Mouse (Mus musculus) frontal cortex, adult (tissue): Measurements from ENCODE around the gene Ccdc89.

Experiments used
- ATAC-seq: cut with Nextera tagmentation; 2 replicates; pipeline ENCODE4 v1.9.2; 2017; ENCODE audit warnings: mild to moderate bottlenecking, moderate library complexity, mixed read lengths; ENCODE audit not compliant: low TSS enrichment

The Ccdc89 gene

DNA sequence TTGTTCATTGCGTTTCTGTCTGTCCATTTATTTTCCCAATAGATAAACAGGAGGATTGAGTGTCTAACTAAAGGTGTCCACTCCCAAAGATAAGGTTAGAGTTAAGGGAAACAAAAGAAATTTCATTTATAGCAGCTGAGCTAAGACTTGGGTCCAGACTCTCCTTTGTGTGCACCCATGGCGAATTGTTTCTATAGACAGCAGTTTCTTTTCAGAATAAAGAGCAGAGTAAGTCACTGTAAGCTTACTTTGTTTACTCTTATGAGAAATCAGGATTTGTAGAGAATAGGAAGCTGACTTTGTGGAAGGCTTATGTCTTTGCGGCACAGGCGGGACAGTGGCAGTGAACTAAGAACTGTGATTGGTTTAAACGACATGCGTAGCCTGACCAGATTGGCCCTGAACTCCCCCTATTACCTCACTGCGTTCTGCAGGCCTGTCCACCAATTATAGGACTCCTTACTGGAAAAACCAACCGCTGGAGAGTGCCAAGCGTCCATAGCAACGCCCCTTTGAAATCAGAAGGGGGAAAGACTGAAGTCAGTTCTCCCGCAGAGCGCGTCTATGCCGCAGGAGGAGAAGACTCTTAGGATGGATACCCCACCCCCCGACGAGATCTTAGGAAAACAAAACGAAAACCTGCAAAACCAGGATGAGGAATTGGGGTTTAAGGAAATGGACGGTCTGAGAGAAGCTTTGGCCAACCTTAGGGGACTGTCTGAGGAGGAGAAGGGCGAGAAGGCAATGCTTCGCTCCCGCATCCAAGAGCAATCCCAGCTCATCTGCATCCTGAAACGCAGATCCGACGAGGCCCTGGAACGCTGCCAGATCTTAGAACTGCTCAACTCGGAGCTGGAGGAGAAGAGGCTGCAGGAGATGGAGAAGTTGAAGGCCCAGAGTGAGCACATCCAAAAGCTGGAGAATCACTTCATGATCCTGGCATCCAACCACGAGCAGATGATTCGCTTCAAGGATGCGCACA, at the start of gene Ccdc89:
Ccdc89 (plus strand) TSS at position 558 of the 982 bp plus-strand sequence.
- ATAC-seq, result peak; percentile 100

DNA sequence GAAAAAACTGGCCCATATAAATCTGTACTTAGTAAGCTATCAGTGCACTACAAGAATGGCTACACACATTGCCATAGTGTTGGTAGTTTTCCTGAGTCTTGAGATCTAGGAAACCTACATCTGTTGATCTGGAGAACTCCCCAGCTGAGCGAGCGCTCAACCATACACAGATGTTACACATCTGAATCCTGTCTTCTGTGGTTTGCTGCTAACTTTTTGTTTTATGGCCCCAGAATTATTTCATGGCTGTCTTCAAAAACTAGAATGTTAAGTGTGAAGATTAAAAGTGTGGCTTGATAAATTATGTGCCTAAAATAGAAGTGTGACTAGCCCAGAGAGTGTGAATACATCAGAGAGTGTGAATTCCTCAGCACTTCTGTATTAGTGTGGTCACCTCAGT, 42.0 kb upstream of the Ccdc89 start:
- no peak for ATAC-seq

DNA sequence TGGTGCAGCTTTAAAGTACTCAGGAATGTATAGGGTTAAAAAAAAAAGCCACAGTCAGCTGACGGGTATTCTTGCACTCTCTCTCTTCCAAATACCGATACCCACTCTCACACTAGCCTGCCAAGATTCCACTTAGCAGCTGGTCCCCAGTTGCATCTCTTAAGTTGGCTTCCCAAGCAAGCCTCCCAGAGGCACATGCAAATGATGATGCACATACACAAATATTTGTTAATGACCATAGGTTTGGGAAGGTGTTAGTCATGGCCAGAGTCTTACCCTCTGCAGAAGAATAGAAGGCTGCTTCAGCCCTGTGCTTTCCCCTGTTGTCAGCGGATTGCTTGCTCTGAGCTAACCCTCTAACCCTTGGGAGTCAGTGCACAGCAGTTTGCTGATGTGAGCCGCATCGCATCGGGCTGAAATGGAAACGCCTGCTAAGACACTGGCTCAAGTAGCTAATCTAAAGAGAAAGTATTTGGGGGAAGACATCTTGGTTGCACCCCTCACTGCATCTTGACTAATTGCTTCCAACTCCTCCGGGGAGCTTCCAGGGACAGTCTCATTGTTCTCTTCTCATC, 39.4 kb upstream of the Ccdc89 start:
- peak; percentile 93 for ATAC-seq

DNA sequence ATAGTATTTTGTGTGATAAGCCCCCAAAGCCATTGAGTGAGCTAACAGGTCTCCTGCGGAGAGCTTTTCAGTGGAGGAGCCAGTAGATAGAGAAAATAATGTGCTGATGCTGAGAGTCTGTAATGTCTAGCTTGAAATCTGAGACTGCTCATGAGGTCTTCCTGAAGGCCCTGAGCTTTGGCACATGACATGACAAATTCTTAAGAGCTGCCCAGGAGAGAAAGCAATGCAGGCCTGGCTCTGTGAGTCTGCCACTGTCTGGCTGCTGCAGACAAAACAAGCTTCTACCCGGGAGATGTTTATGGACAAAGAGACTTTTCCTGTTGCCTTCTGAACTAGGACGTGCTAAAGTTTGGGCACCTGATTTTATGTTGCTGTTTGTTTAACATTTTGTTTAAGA, 36.6 kb upstream of the Ccdc89 start:
- ATAC-seq, result no peak

DNA sequence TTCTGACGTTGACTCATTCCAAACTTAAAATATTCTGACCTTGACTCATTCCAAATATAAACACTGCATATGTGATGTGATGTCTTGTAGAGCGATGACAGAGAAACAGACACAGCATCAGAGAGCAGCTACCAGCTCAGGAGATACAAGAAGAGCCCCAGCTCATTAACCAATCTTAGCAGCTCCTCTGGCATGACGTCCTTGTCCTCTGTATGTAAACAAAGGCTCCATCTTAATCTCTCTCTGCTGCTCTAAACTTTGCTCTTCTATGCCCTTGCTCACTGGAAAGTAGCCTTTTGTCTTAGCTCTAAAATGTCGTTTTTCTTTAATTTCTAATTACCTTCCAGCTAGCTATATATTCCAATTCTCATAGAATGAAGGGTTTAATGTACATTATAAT, 31.3 kb upstream of the Ccdc89 start:
- no peak for ATAC-seq

DNA sequence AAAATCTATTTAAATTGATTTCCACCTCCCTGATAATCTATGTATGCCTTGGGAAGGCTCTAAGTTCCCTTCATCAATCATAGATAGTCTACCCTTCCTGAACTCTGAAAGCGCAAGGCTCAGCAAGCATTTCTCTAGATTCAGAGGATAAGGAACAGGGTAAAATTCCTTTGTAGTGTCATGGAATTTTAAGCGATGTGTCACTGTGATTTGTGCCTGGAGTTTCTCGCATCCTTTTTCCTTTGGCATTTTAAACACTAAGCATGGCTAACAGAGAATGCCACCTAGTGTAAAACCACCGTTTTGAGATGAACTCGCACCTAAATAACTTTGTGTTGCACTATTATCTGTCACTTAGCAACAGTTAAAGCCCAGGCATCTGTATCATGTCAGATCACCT, 30.4 kb upstream of the Ccdc89 start:
- ATAC-seq, result peak; percentile 38; the same call in 1 of the 2 replicates

DNA sequence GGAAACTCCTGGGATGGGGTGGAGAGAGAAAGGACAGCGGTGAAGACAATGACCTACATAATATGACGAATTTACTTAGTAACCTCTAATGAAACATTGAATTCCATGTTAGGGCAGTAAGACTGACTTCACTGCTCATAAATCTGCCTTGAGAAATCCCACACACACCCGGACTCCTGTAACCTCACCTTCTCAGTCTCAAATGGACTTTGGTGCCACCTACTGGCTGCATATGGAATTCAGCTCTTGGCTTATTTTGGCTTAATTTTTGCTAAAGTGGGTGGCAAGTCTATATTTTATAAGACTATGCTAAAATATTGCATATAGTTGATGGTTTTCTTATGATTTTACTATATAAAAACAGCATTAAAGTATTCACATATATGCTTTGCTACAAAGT, 16.4 kb upstream of the Ccdc89 start:
- peak; percentile 59 for ATAC-seq

DNA sequence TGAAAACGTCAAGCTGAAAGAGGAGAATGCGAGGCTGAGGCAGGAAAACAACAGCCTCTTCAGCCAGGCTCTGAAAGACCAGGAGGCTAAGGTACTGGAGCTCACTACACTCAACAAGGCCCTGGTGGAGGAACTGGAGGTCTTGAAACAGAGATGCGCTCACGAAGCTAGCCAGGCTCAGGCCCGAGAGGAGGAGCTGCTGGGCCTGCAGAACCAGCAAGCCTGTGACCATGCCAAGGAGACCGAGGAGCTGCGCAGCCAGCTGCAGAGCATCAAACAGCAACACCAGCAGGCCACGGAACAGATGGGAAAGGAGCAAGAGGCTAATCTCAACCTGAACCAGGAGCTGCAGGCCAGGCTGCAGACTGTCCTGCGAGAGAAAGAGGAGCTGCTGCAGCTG, 629 bp downstream of the Ccdc89 start:
- no peak for ATAC-seq

DNA sequence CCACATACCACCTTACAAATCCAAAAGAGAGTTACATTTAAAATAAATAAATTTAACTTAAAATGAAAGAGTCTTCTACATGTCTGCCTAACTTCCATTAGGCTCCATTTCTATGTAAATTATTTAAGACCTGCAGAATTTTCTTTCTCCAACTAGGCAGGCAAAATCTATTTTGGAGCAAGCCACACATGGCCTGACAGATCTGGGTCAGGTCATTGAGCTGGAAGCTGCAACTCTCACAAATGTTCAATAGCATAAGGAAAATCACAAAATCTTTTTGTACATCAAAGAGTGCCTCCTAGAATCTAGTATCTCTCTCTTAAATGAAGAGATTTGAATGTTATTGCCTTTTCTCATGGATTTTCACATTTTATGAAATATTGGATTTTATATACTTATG, 5.8 kb downstream of the Ccdc89 start:
- no peak for ATAC-seq

DNA sequence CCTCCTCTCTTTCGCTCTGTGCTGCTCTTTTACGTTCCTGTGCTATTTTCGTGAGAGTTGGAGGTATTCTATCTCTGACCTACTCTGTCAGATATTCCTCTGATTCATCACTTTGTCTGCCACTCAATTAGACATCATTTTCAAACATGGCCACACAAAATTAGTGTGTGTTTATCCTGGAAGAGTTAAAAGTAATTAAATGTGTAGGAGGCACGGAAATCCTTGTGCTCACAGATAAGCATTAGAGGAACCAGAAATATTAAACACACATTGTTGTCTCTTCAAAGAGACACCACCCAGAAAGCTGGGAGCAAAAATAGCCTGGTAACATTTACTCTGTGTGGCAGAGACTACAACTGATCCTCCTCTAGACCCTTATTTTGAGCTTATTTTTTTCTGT, 13.7 kb downstream of the Ccdc89 start:
- no peak for ATAC-seq

DNA sequence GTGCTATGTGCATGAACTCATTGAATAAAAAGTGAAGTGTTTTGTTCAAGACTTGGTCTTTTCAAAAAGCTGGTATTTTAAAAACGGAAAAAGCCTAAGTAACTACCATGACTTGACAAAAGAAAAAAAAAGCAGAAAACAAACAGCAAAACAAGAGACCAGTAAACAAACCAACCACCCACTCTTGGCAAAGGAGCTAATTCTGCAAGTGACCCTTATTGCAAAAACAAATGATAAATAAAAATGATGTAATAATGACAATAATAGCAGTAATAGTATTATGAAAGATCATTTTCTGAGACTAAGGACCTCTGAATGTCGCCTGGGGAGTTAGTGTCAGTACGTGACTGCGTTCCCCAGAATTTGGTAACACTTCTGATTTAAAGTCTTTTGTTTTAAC, 15.7 kb downstream of the Ccdc89 start:
- ATAC-seq, result 0 out of 2 replicates have a peak, but pooled peaks have one; percentile 1

DNA sequence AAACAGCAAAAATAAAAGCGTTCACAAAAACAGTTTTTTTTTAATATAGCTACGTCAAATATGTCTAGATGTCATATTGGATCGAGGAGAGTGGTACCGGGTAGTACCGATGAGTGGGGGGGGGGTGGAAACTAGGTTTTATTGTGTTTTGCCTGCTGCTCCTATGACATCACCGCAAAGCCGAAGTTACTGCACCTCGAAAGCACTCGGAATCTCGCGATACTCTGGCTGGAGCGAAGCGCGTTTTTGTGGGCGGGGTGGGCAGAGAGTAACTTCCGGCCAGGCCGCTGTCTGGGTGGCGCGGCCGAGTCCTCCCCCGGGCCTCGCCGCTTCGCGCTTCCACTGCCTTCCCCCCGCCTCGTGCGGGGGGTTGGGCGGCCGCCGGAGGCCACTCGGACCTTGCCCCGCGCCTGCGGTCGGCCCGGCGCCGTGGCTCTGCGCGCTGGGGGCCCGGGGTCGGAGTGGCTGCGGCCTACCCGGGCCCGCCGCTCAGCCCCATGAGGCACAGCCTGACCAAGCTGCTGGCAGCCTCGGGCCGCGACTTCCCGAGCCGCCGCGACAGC, 16.2 kb downstream of the Ccdc89 start, which contains the start of gene Crebzf:
Crebzf (plus strand) TSS at position 212 of the 563 bp plus-strand sequence.
- peak; percentile 92 for ATAC-seq

DNA sequence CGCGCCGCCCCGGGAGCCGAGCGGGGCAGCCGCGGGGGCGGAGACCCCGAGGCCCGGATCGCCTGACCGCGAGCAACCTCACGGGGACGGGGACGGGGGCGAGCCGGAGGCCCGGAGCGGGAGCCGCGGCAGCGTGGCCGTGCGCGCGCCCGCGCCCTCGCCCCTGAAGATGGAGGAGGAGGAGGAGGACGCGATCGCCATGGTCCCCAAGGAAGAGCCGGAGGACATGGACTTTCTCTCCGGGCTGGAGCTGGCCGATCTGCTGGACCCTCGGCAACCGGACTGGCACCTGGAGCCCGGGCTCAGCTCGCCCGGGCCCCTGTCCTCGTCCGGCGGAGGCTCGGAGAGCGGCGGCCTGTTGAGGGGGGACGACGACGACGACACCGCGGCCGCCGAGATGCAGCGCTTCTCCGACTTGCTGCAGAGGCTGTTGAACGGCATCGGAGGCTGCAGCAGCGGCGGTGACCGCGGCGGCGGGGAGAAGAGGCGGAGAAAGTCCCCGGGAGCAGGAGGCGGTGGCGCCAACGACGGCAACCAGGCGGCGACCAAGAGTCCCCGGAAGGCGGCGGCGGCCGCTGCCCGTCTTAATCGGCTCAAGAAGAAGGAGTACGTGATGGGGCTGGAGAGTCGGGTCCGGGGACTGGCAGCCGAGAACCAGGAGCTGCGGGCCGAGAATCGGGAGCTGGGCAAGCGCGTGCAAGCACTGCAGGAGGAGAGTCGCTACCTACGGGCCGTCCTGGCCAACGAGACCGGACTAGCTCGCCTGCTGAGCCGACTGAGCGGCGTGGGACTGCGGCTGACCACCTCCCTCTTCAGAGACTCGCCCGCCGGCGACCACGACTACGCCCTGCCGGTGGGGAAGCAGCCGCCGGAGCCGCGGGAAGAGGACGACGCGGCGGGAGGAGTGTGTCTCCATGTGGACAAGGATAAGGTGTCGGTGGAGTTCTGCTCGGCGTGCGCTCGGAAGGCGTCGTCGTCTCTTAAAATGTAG, 17.0 kb downstream of the Ccdc89 start:
- peak; percentile 65 for ATAC-seq

DNA sequence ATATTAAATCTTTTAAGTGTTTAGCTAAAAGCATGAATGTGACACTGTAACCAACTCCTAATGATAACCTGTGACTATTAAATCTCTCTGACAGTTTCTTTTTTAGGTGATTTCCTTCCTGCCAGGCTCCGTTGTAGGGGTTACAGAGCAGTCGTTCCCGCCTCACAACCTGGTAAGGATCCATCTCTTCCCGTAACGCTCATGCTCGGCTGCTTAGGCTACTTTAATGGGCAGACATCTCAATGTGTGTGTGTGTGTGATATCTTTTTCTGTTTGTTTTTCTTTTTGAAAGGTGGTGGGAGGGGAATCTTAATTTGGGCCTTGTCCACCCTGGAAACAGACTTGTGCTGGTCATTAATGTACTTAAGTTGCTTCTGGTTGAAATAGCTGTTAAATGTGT, 17.8 kb downstream of the Ccdc89 start:
- no peak for ATAC-seq

DNA sequence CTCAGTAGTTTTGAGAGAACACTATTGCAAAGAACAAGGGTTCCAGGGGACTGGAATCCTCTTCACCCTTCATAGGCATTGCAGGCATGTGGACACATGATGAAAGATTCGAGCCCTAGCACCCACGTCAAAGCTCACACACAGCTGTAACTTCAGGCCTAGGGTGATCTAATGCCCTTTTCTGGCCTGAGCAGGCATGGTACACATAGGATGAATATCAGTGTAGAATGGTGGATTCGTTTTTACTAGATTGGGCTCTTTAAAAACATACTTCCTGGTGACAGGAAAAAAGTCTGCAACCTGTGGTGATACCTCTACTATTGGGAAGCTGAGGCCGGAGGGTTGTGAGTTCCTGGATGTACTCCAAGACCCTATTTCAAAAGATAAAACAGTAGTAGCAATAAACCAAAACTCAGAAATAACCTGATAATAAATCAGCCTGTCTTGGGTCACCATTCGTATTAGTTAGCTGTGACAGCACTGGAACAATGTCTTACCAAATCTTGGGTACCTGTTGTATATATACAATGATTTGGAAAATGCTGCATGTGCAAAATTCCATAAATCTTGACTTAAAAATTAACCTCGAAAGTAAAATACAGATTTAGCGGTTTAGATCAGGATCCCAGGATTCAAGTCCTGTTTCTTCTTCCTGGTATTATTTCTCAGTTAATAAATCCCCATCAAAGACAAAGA, 29.9 kb downstream of the Ccdc89 start:
- no peak for ATAC-seq

DNA sequence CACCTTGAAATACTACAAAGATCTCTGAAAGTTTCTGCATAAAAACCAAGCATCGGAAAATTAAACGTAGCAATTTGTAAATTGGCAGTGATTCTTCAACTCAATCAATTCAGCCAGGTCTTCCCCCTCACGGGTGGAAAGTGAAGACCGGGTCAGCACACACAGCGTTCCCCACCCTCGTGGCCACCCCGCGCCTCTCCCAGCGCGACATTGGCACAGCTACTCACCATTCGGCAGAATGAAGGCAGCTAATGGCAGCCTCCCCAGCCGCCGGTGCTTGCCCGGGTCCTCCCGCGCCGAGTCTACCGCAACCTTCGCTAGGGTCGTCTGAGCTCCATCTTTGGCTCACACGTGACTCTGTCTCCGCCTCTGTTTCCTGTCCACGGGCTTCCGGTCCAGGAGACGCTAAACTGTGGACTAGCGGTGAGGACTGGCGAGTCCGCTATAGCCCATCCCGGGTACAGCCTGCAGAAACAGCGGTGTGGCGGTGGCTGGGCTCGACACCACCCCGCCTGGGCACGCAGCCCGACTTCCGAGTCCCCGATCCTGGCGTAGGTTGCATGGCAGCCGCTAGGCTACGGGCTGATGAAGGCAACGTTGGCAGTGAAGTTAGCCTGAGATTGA, 30.6 kb downstream of the Ccdc89 start, which contains the start of gene Tmem126a:
Tmem126a (minus strand) TSS at position 385 of the 624 bp plus-strand sequence.
- peak; percentile 89 for ATAC-seq

DNA sequence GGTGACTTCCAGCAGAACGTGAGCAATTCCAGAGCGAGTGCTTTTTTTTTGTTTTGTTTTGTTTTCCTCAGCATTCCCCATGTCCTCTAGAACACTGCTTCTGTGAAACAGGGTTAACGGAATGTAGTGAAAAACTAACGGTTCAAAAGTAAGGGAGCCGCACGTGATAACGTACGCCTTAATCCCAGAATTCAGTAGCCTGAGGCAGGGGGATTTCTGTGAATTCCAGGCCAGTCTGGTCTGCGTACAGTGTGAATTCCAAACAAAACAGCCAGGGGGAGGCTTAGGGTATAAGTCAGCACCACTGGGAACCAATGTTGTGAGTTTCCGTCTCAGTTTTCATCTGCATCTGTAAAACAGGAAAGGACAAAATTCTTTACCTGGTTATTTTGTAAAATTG, 31.1 kb downstream of the Ccdc89 start:
- peak; percentile 15; the same call in 1 of the 2 replicates for ATAC-seq

DNA sequence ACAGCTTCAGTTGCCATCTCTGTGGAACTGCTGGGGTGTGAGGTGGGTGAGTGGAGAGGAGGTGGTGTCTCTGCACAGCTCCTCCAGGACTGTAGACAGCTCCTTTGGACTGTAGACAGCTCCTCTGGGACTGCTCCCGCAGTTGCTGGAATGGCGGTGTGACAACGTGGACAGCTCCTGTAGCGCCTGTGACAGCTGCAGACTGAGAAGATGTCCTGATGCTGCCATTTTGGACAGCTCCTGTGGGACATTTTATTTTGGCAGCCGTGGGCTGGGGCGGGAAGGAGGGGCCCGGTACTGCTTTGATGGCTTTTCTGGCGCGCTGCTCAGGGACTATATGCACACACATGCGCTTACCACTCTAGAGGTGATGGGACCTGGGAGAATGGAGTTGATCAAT, 34.0 kb downstream of the Ccdc89 start:
- ATAC-seq, result no peak

DNA sequence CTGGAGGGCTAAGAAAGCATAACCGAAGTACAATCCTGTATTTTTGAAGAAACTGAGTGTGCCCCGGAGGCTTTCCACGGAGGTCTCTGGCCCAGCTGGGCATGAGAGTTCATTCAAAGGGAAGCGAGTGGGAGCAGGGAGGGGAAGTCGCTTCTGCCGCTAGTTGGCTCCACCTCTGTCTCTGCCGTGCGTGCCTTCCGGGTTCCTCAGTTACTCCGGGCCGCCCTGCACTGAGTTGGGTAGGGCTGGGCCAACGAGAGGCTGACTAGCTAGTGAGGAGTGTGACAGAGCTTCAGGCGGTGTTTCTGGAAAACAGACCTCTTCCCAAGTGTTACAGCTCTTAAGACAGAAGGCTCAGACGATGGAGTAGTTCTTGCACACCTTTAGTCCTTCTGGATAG, 34.6 kb downstream of the Ccdc89 start:
- ATAC-seq, result 0 out of 2 replicates have a peak, but pooled peaks have one; percentile 14

DNA sequence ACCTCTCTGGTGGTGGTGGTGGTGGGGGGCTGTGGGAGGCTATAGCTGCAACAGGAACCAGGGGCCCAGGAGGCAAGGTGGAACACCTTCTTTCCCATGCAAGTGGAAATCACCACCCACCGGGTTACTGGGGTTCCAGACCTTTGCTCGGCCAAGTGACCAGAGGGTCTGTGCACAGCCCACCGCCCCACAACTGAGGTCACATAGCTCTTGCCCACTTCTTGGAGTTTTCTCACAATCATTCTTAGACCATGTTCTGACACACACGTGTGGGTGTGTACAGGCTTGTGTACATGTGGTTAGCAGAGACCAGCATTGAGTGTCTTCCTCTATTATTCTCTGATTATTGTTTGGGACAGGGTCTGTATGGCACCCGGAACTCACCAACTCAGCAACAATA, 35.1 kb downstream of the Ccdc89 start:
- ATAC-seq, result no peak
